Mouse (Mus musculus): Measurements from ENCODE around the gene Tmem206. TPM values are rescaled to one million over a fixed set of nuclear protein-coding genes. Genes with fewer than 3 reads are reported as not detected.

Gene Tmem206
- total RNA-seq, 1 experiment: 9.9 TPM

DNA sequence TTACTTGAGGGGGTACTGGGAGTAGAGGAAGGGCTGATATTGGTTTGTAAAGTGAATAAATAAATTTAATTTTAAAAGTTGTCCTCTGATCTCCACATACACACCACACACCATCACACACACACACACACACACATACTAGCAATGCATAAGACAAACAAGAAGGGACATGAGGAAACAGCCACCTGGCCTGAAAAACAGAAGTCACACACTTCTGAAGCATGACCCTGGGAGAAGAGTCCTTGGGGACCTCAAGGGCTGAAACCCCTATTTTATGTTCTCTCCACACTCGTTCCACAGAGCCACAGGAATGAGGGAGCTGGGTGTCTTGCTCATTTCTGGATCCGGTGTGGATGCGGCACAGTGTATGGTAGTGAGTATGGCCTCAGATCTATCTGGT lies 2.3 kb upstream of the Tmem206 start:
- Histone ChIP-seq H3K27ac (ENCODE audit: insufficient read depth, low read depth, low read length, poor library complexity, severe bottlenecking) (no peak overlapping the region), H3K4me3 (ENCODE audit: insufficient read depth in 1 of 2, low read depth in 1 of 2, low read length in 2 of 2, poor library complexity in 1 of 2, severe bottlenecking in 1 of 2) (no peak overlapping the region), H3K36me3 (ENCODE audit: control insufficient read depth, insufficient read depth, low read length, poor library complexity, severe bottlenecking) (no peaks in the 10 kb centered on the region), H3K9me3 (ENCODE audit: control insufficient read depth, insufficient read depth, low read depth, low read length) (no peaks in the 10 kb centered on the region), H3K4me1 (ENCODE audit: control insufficient read depth in 2 of 2, insufficient read depth in 2 of 2, low read length in 2 of 2, poor library complexity in 1 of 2) (peaks cover 2 to 4% of the 10 kb centered on the region in 2 experiments; a peak in 2 of 4 replicates), H3K9ac (ENCODE audit: insufficient read depth, low read depth, low read length, poor library complexity, severe bottlenecking) (no peak overlapping the region)
- DNase-seq (ENCODE audit: low read depth, low spot score): no peak
- no peak for TF ChIP-seq CHD2 (IDR thresholded peaks at IDR 0.05; ENCODE audit: low read depth, low read length)
- TF ChIP-seq MAFK (IDR thresholded peaks at IDR 0.05; ENCODE audit: insufficient read depth, low read depth, low read length): no peak
- no peak for TF ChIP-seq ZC3H11A (IDR thresholded peaks at IDR 0.05; ENCODE audit: borderline replicate concordance, low read depth, low read length)
- TF ChIP-seq HCFC1 (IDR thresholded peaks at IDR 0.05; ENCODE audit: borderline replicate concordance, insufficient read depth, low read length): no peak
- TF ChIP-seq ZNF384 (IDR thresholded peaks at IDR 0.05; ENCODE audit: low read depth, low read length): no peak
- in situ Hi-C loops (cut with MboI; ENCODE audit: low sequenced_read_pairs in 2 of 2, unreplicated experiment in 2 of 2): no loop called here

DNA sequence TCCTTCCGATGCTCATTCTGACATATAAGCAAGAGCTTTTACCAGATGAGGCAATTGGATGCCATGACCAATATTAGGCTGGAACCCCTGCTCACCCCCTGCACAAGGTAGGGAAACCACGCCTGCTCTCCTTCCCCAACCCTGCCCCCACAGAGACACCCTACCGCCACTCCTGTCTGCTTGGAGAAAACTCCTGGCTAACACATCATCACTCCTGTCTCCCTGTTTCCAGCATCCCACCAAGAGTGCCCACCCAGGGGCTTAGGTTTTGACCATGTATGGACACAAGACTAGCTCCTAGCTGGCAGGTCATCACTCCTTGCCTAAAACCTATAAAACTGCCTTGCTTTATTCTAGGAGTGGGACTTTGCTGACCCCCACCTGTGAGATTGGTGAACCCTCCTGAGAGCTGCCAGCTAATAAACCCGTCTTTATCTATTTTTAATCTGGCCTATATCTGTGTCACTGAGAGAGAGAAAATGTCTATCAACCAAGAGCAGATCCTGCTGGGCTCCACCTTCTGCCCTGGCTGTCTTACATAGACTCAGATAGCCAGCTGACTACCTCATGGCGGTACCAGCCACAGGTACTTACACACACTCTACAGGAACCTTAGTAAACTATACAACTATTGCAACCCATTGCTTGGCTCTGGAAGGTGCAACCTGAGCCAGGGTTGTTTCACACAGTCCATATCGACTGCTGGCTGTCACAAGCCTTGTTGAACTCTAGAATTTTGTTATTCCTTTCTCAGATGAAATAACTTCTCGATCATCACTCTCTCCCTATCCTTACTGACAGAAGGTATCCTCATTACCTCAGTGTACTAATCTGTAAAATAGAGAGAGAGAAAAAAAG lies 750 bp upstream of the Tmem206 start:
- DNase-seq (ENCODE audit: low read depth, low spot score): no peak
- H3K4me1 ChIP-seq (ENCODE audit: control insufficient read depth in 2 of 2, insufficient read depth in 2 of 2, low read length in 2 of 2, poor library complexity in 1 of 2): peaks cover 2 to 4% of the 10 kb centered on the region in 2 experiments; a peak in 2 of 4 replicates
- H3K4me3 ChIP-seq (ENCODE audit: insufficient read depth in 1 of 2, low read depth in 1 of 2, low read length in 2 of 2, poor library complexity in 1 of 2, severe bottlenecking in 1 of 2): no peak overlapping the region
- H3K36me3 ChIP-seq (ENCODE audit: control insufficient read depth, insufficient read depth, low read length, poor library complexity, severe bottlenecking): no peaks in the 10 kb centered on the region
- H3K27ac ChIP-seq (ENCODE audit: insufficient read depth, low read depth, low read length, poor library complexity, severe bottlenecking): no peak overlapping the region
- in situ Hi-C loops (cut with MboI; ENCODE audit: low sequenced_read_pairs in 2 of 2, unreplicated experiment in 2 of 2): loop anchor here in 1 of 2 experiments (25.0 kb wide), 1 partner anchor 487 kb away; the partner anchor contains the start of gene Nek2
- TF ChIP-seq HCFC1 (IDR thresholded peaks at IDR 0.05; ENCODE audit: borderline replicate concordance, insufficient read depth, low read length) (no peak), MAFK (IDR thresholded peaks at IDR 0.05; ENCODE audit: insufficient read depth, low read depth, low read length) (no peak), CHD2 (IDR thresholded peaks at IDR 0.05; ENCODE audit: low read depth, low read length) (no peak), ZNF384 (IDR thresholded peaks at IDR 0.05; ENCODE audit: low read depth, low read length) (no peak), ZC3H11A (IDR thresholded peaks at IDR 0.05; ENCODE audit: borderline replicate concordance, low read depth, low read length) (no peak)
- no peaks in the 10 kb centered on the region for H3K9me3 ChIP-seq (ENCODE audit: control insufficient read depth, insufficient read depth, low read depth, low read length)
- H3K9ac ChIP-seq (ENCODE audit: insufficient read depth, low read depth, low read length, poor library complexity, severe bottlenecking): no peak overlapping the region

DNA sequence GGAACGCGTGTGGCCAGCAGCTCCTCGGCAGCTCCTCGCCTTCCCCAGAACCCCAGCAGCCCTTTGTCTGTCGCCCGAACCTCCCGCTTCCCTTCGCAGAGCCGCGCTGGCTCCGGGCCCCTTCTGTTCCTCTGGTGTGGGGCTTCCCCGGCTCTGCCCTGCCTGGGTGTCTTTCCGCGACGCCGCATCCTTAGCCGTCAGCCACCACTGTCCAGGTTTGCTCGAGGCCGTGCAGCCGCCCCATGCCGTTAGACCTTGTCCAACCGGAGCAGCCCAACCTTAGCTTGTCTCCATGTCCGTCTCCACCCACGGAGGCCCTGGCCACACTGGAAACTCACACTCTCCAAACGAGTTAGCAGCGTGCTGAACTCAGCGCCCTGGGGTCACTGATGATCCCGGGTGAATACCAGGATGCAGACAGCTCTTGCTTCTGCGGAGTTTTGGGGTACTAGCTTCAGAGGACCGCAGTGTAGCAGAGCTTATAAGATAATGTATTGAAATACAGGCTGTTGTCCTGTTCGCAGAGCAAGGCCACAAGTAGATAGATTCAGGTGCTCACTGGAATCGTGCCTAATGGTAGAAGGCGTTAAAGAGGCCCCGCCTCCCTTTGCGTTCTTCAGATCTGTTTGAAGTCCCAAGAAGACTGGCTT lies 646 bp downstream of the Tmem206 start:
- in situ Hi-C loops (cut with MboI; ENCODE audit: low sequenced_read_pairs in 2 of 2, unreplicated experiment in 2 of 2): loop anchor here in 1 of 2 experiments (25.0 kb wide), 1 partner anchor 486 kb away; the partner anchor contains the start of gene Nek2
- peak overlapping the region; percentile 78 for H3K4me3 ChIP-seq (ENCODE audit: insufficient read depth in 1 of 2, low read depth in 1 of 2, low read length in 2 of 2, poor library complexity in 1 of 2, severe bottlenecking in 1 of 2)
- peak overlapping the region; percentile 76 for H3K9ac ChIP-seq (ENCODE audit: insufficient read depth, low read depth, low read length, poor library complexity, severe bottlenecking)
- no peak for DNase-seq (ENCODE audit: low read depth, low spot score)
- H3K4me1 ChIP-seq (ENCODE audit: control insufficient read depth in 2 of 2, insufficient read depth in 2 of 2, low read length in 2 of 2, poor library complexity in 1 of 2): peaks cover 2 to 4% of the 10 kb centered on the region in 2 experiments; a peak in 2 of 4 replicates
- H3K9me3 ChIP-seq (ENCODE audit: control insufficient read depth, insufficient read depth, low read depth, low read length): no peaks in the 10 kb centered on the region
- H3K36me3 ChIP-seq (ENCODE audit: control insufficient read depth, insufficient read depth, low read length, poor library complexity, severe bottlenecking): no peaks in the 10 kb centered on the region
- H3K27ac ChIP-seq (ENCODE audit: insufficient read depth, low read depth, low read length, poor library complexity, severe bottlenecking): no peak overlapping the region
- TF ChIP-seq MAFK (IDR thresholded peaks at IDR 0.05; ENCODE audit: insufficient read depth, low read depth, low read length) (no peak), ZNF384 (IDR thresholded peaks at IDR 0.05; ENCODE audit: low read depth, low read length) (no peak), HCFC1 (IDR thresholded peaks at IDR 0.05; ENCODE audit: borderline replicate concordance, insufficient read depth, low read length) (no peak), ZC3H11A (IDR thresholded peaks at IDR 0.05; ENCODE audit: borderline replicate concordance, low read depth, low read length) (no peak), CHD2 (IDR thresholded peaks at IDR 0.05; ENCODE audit: low read depth, low read length) (no peak)

DNA sequence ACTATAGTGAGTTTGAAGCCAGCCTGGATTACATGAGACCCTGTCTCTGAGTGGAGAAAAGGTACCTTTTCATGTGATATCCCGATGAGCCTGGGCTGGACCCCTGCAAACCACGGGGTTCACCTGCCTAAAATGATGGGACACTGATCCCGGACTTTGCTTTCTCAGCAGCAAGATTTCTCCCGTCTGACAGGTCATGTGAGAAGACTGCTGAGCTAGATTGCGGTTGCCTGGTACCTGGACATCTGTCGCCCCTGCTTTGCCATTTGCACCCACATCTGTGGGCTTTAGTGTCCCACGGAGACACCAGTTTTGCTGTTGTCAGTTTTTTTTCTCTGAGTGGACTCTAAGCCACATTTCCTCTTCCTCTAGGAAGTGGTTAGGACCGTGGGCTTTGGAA lies 1.5 kb downstream of the Tmem206 start:
- Histone ChIP-seq H3K4me1 (ENCODE audit: control insufficient read depth in 2 of 2, insufficient read depth in 2 of 2, low read length in 2 of 2, poor library complexity in 1 of 2) (peaks cover 2 to 4% of the 10 kb centered on the region in 2 experiments; a peak in 2 of 4 replicates), H3K4me3 (ENCODE audit: insufficient read depth in 1 of 2, low read depth in 1 of 2, low read length in 2 of 2, poor library complexity in 1 of 2, severe bottlenecking in 1 of 2) (no peak overlapping the region), H3K9ac (ENCODE audit: insufficient read depth, low read depth, low read length, poor library complexity, severe bottlenecking) (no peak overlapping the region), H3K9me3 (ENCODE audit: control insufficient read depth, insufficient read depth, low read depth, low read length) (no peaks in the 10 kb centered on the region), H3K36me3 (ENCODE audit: control insufficient read depth, insufficient read depth, low read length, poor library complexity, severe bottlenecking) (no peaks in the 10 kb centered on the region), H3K27ac (ENCODE audit: insufficient read depth, low read depth, low read length, poor library complexity, severe bottlenecking) (no peak overlapping the region)
- in situ Hi-C loops (cut with MboI; ENCODE audit: low sequenced_read_pairs in 2 of 2, unreplicated experiment in 2 of 2): loop anchor here in 1 of 2 experiments (25.0 kb wide), 1 partner anchor 485 kb away; the partner anchor contains the start of gene Nek2
- no peak for DNase-seq (ENCODE audit: low read depth, low spot score)
- TF ChIP-seq ZNF384 (IDR thresholded peaks at IDR 0.05; ENCODE audit: low read depth, low read length) (no peak), HCFC1 (IDR thresholded peaks at IDR 0.05; ENCODE audit: borderline replicate concordance, insufficient read depth, low read length) (no peak), ZC3H11A (IDR thresholded peaks at IDR 0.05; ENCODE audit: borderline replicate concordance, low read depth, low read length) (no peak), MAFK (IDR thresholded peaks at IDR 0.05; ENCODE audit: insufficient read depth, low read depth, low read length) (no peak), CHD2 (IDR thresholded peaks at IDR 0.05; ENCODE audit: low read depth, low read length) (no peak)
